ENCODE assay signal across 8 mouse cellular contexts in genomic region chr3:135307411-135308259, GRCm38 (mm10). TPM values are rescaled to one million over a fixed set of nuclear protein-coding genes. Genes with fewer than 3 reads are reported as not detected.
A peak's percentile ranks its signal among the peaks of the same experiment; 100 is the strongest.
DNase-seq lines count a peak whose midpoint lies in the region; ATAC-seq and TF ChIP-seq lines count a peak whose summit lies in the region.

TSS of gene Slc9b2 (plus strand) at chr3:135307700.

- no peaks in the 10 kb centered on the region for H3K9me3 ChIP-seq in E14TG2a.4 (ENCODE audit: low read length)
- no peaks in the 10 kb centered on the region for H3K9me3 ChIP-seq in embryonic facial prominence, embryonic 11.5 days (replicated peaks; ENCODE audit: control insufficient read depth, low read length)
- H3K9me3 ChIP-seq in hindbrain, embryonic 16.5 days (ENCODE audit: control insufficient read depth, low read length): no peaks in the 10 kb centered on the region
- H3K9me3 ChIP-seq in liver, embryonic 15.5 days (replicated peaks): no peaks in the 10 kb centered on the region

- peak; percentile 34 for DNase-seq in gastrocnemius, adult 2 months
- no peak for DNase-seq in gastrocnemius, postnatal 36 days
- DNase-seq in embryonic facial prominence, embryonic 11.5 days (ENCODE audit: low spot score): peak; percentile 67
- DNase-seq in neural tube, embryonic 10.5 days (ENCODE audit: extremely low spot score, low spot score): peak; percentile 45
- DNase-seq in thymus, postnatal 4 days: peak; percentile 66

- peak; percentile 83 for ATAC-seq in embryonic facial prominence, embryonic 11.5 days (replicated peaks; ENCODE audit: insufficient number of reproducible peaks, low FRiP score, low TSS enrichment, low read depth)
- peak; percentile 90 for ATAC-seq in hindbrain, embryonic 16.5 days
- ATAC-seq in liver, embryonic 15.5 days (ENCODE audit: insufficient read depth): peak; percentile 79

- H3K9ac ChIP-seq in embryonic facial prominence, embryonic 11.5 days (replicated peaks; ENCODE audit: low read length): peak within 1 kb of the TSS; percentile 41; the same call in 1 of the 2 replicates
- H3K9ac ChIP-seq in hindbrain, embryonic 16.5 days (ENCODE audit: low read depth, low read length): peak within 1 kb of the TSS; percentile 65
- H3K9ac ChIP-seq in liver, embryonic 15.5 days: no peak within 1 kb of the TSS

- peak within 1 kb of the TSS; percentile 65 for H3K4me3 ChIP-seq in gastrocnemius, adult 2 months
- peak within 1 kb of the TSS; percentile 50 for H3K4me3 ChIP-seq in E14TG2a.4 (replicated peaks; ENCODE audit: low read length)
- peak within 1 kb of the TSS; percentile 25; the same call in 1 of the 2 replicates for H3K4me3 ChIP-seq in embryonic facial prominence, embryonic 11.5 days (ENCODE audit: low read depth, low read length)
- H3K4me3 ChIP-seq in hindbrain, embryonic 16.5 days (ENCODE audit: low read length): peak within 1 kb of the TSS; percentile 39
- H3K4me3 ChIP-seq in liver, embryonic 15.5 days (replicated peaks): peak within 1 kb of the TSS; percentile 27

- no peaks in the 10 kb centered on the region for H3K36me3 ChIP-seq in E14TG2a.4 (ENCODE audit: insufficient read depth, low read length)
- no peaks in the 10 kb centered on the region for H3K36me3 ChIP-seq in embryonic facial prominence, embryonic 11.5 days (replicated peaks; ENCODE audit: control insufficient read depth, insufficient read depth, low read depth, low read length)
- H3K36me3 ChIP-seq in hindbrain, embryonic 16.5 days (ENCODE audit: control insufficient read depth, insufficient read depth, low read length): no peaks in the 10 kb centered on the region
- no peaks in the 10 kb centered on the region for H3K36me3 ChIP-seq in liver, embryonic 15.5 days (replicated peaks)

- peaks cover 18% of the 10 kb centered on the region for H3K4me1 ChIP-seq in E14TG2a.4 (replicated peaks; ENCODE audit: low read depth, low read length)
- H3K4me1 ChIP-seq in embryonic facial prominence, embryonic 11.5 days (ENCODE audit: control insufficient read depth, insufficient read depth, low read length): no peaks in the 10 kb centered on the region; the same call in 1 of the 2 replicates
- H3K4me1 ChIP-seq in hindbrain, embryonic 16.5 days (ENCODE audit: control insufficient read depth, insufficient read depth, low read depth, low read length): peaks cover 5% of the 10 kb centered on the region; the same call in 1 of the 2 replicates
- H3K4me1 ChIP-seq in liver, embryonic 15.5 days (replicated peaks): peaks cover 11% of the 10 kb centered on the region; the same call in 1 of the 2 replicates

- WGBS in embryonic facial prominence, embryonic 11.5 days: 11% methylated on average over 28 of the region's 28 CpGs
- WGBS in hindbrain, embryonic 16.5 days: 10% methylated on average over 28 of the region's 28 CpGs
- WGBS in liver, embryonic 15.5 days (ENCODE audit: insufficient replicate concordance): 7% methylated on average over 28 of the region's 28 CpGs

- no peak for TF ChIP-seq CTCF in gastrocnemius, adult 2 months (IDR thresholded peaks at IDR 0.05)
- TF ChIP-seq CTCF in E14TG2a.4 (conservative IDR thresholded peaks at IDR 0.05; ENCODE audit: low read length): no peak

- H3K27me3 ChIP-seq in E14TG2a.4 (ENCODE audit: insufficient read depth, low read length): peaks cover 31% of the 10 kb centered on the region
- H3K27me3 ChIP-seq in embryonic facial prominence, embryonic 11.5 days (ENCODE audit: control insufficient read depth, insufficient read depth, low read length): no peaks in the 10 kb centered on the region
- peaks cover 4% of the 10 kb centered on the region; the same call in 1 of the 2 replicates for H3K27me3 ChIP-seq in hindbrain, embryonic 16.5 days (replicated peaks; ENCODE audit: control insufficient read depth, insufficient read depth, low read length)
- peaks cover 3% of the 10 kb centered on the region; the same call in 1 of the 2 replicates for H3K27me3 ChIP-seq in liver, embryonic 15.5 days

- H3K27ac ChIP-seq in gastrocnemius, adult 2 months: no peak within 1 kb of the TSS
- no peak within 1 kb of the TSS for H3K27ac ChIP-seq in embryonic facial prominence, embryonic 11.5 days (replicated peaks; ENCODE audit: low read depth, low read length)
- no peak within 1 kb of the TSS for H3K27ac ChIP-seq in hindbrain, embryonic 16.5 days (ENCODE audit: low read depth, low read length)
- H3K27ac ChIP-seq in liver, embryonic 15.5 days (replicated peaks): no peak within 1 kb of the TSS

- peak within 1 kb of the TSS; percentile 65 for H3K4me2 ChIP-seq in embryonic facial prominence, embryonic 11.5 days (ENCODE audit: low read depth, low read length)
- peak within 1 kb of the TSS; percentile 76 for H3K4me2 ChIP-seq in hindbrain, embryonic 16.5 days (ENCODE audit: low read length)
- H3K4me2 ChIP-seq in liver, embryonic 15.5 days: peak within 1 kb of the TSS; percentile 61

- intact Hi-C loops in gastrocnemius, adult 2 months (cut with DNase I): no loop called here
- intact Hi-C loops in gastrocnemius, postnatal 36 days (cut with DNase I): no loop called here

RNA-seq across cellular contexts. Expression of gene Slc9b2, which starts in this region (rescaled TPM):
- under 1 TPM in 1 of 2 experiments, not detected in 1; 0.42 TPM for total RNA-seq in gastrocnemius, adult 2 months (2021)
- not detected for total RNA-seq in gastrocnemius, postnatal 36 days (2021)
- polyA plus RNA-seq in embryonic facial prominence, embryonic 11.5 days (2014; fragmentation: Nextera tagmentation; extraction: Ambion mirVana): 3.5 and 5.5 TPM in 2 replicates
- polyA plus RNA-seq in hindbrain, embryonic 16.5 days (2015; fragmentation: Nextera tagmentation; extraction: Ambion mirVana): 2.3 and 2.6 TPM in 2 replicates
- polyA plus RNA-seq in liver, embryonic 15.5 days (2015; fragmentation: Nextera tagmentation; extraction: Ambion mirVana): 0.06 and 0.13 TPM in 2 replicates

Comparison
In these comparisons a context has a peak if more than half of its experiments do, and no peak if none do; other contexts are left out.
1. Peak in DNase-seq and H3K4me3 ChIP-seq in gastrocnemius, adult 2 months; RNA of the gene not detected or under 1 TPM.
2. Peak in ATAC-seq, H3K4me3 ChIP-seq and H3K4me2 ChIP-seq in liver, embryonic 15.5 days; RNA of the gene not detected or under 1 TPM.
3. DNase-seq: peak in embryonic facial prominence, embryonic 11.5 days (single experiment), neural tube, embryonic 10.5 days (single experiment) and thymus, postnatal 4 days (single experiment); none in gastrocnemius, postnatal 36 days (0 of 2).
4. Peak in every context shown above with its lines, with median percentiles within 50 percentile points of each other: H3K4me3 ChIP-seq, ATAC-seq and H3K4me2 ChIP-seq.